Mouse (Mus musculus) cerebellum, adult (tissue): ENCODE data around the gene Lbp.
A peak's percentile ranks its signal among the peaks of the same experiment; 100 is the strongest.

ENCODE experiments used
- ATAC-seq: cut with Nextera tagmentation; 2 replicates; pipeline ENCODE4 v1.9.2; 2017; ENCODE audit warnings: mild to moderate bottlenecking, moderate library complexity, mixed read lengths; ENCODE audit not compliant: insufficient number of reproducible peaks, low FRiP score, low TSS enrichment

Gene Lbp

GRCm38 (mm10) chr2:158305948-158306695 lies at the start of gene Lbp:
Gene Lbp, plus strand, starts transcription at chr2:158306493.
- no peak for ATAC-seq

- ATAC-seq: no peak
These were observed 49.4 kb upstream of the Lbp start for GRCm38 (mm10) chr2:158256894-158257293.

GRCm38 (mm10) chr2:158258005-158258418 lies 48.3 kb upstream of the Lbp start, which contains the start of gene Bpi:
Gene Bpi, plus strand, starts transcription at chr2:158258094.
- ATAC-seq: no peak

- peak; percentile 54 for ATAC-seq
These were observed 47.5 kb upstream of the Lbp start for GRCm38 (mm10) chr2:158258781-158259180.

GRCm38 (mm10) chr2:158259498-158259897 lies 46.8 kb upstream of the Lbp start:
- no peak for ATAC-seq

GRCm38 (mm10) chr2:158264877-158265276 lies 41.4 kb upstream of the Lbp start:
- ATAC-seq: no peak

- ATAC-seq: no peak
These were observed 36.3 kb upstream of the Lbp start for GRCm38 (mm10) chr2:158270017-158270416.

GRCm38 (mm10) chr2:158273646-158274045 lies 32.6 kb upstream of the Lbp start:
- ATAC-seq: no peak

- no peak for ATAC-seq
These were observed 30.9 kb upstream of the Lbp start for GRCm38 (mm10) chr2:158275349-158275748.

- no peak for ATAC-seq
These were observed 30.5 kb upstream of the Lbp start for GRCm38 (mm10) chr2:158275811-158276210.

- ATAC-seq: no peak
These were observed 29.8 kb upstream of the Lbp start for GRCm38 (mm10) chr2:158276451-158276850.

GRCm38 (mm10) chr2:158276878-158277277 lies 29.4 kb upstream of the Lbp start:
- no peak for ATAC-seq

- ATAC-seq: no peak
These were observed 26.6 kb upstream of the Lbp start for GRCm38 (mm10) chr2:158279656-158280055.

GRCm38 (mm10) chr2:158281497-158282205 lies 24.6 kb upstream of the Lbp start:
- no peak for ATAC-seq

GRCm38 (mm10) chr2:158283136-158283535 lies 23.2 kb upstream of the Lbp start:
- ATAC-seq: no peak

- ATAC-seq: no peak
These were observed 22.5 kb upstream of the Lbp start for GRCm38 (mm10) chr2:158283771-158284170.

- peak; percentile 56 for ATAC-seq
These were observed 21.7 kb upstream of the Lbp start for GRCm38 (mm10) chr2:158284571-158284970.

GRCm38 (mm10) chr2:158285655-158286054 lies 20.6 kb upstream of the Lbp start:
- no peak for ATAC-seq

GRCm38 (mm10) chr2:158295700-158296099 lies 10.6 kb upstream of the Lbp start:
- no peak for ATAC-seq

GRCm38 (mm10) chr2:158299203-158299602 lies 7.1 kb upstream of the Lbp start:
- ATAC-seq: no peak

- no peak for ATAC-seq
These were observed 6.6 kb upstream of the Lbp start for GRCm38 (mm10) chr2:158299731-158300130.

GRCm38 (mm10) chr2:158302807-158303206 lies 3.5 kb upstream of the Lbp start:
- no peak for ATAC-seq
